Mouse (Mus musculus) midbrain, embryonic 15.5 days (tissue): Measurements from ENCODE around the gene Vwa5b2. TPM values are rescaled to one million over a fixed set of nuclear protein-coding genes. Genes with fewer than 3 reads are reported as not detected.

Experiments used
- ATAC-seq: fragments of 200-750 bp; cut with Nextera tagmentation; replicated peaks from 2 replicates; pipeline ENCODE4 v1.8.0; 2017; ENCODE audit warnings: moderate TSS enrichment
- H3K27ac ChIP-seq: fragments of 300-500 bp; sonication (generic); 2 replicates; pipeline ENCODE4 v1.5.1; 2015; ENCODE audit warnings: mild to moderate bottlenecking, inconsistent platforms
- H3K27me3 ChIP-seq: fragments of 300-500 bp; sonication (generic); replicated peaks from 2 replicates; pipeline ENCODE4 v1.6.1; 2015; ENCODE audit warnings: inconsistent platforms
- H3K36me3 ChIP-seq: fragments of 300-500 bp; sonication (generic); replicated peaks from 2 replicates; pipeline ENCODE4 v1.6.1; 2015; ENCODE audit warnings: inconsistent platforms
- H3K4me1 ChIP-seq: fragments of 300-500 bp; sonication (generic); 2 replicates; pipeline ENCODE4 v1.6.1; 2015; ENCODE audit warnings: inconsistent platforms
- H3K4me2 ChIP-seq: fragments of 300-500 bp; sonication (generic); 2 replicates; pipeline ENCODE4 v1.6.1; 2015; ENCODE audit warnings: inconsistent platforms, mild to moderate bottlenecking, moderate library complexity
- H3K4me3 ChIP-seq: fragments of 300-500 bp; sonication (generic); 2 replicates; pipeline ENCODE4 v1.5.1; 2015; ENCODE audit warnings: mild to moderate bottlenecking, inconsistent platforms
- H3K9ac ChIP-seq: fragments of 300-500 bp; sonication (generic); 2 replicates; pipeline ENCODE4 v1.6.1; 2015; ENCODE audit warnings: mild to moderate bottlenecking, inconsistent platforms
- H3K9me3 ChIP-seq: fragments of 300-500 bp; sonication (generic); 2 replicates; pipeline ENCODE4 v1.6.1; 2016; ENCODE audit warnings: inconsistent platforms
- WGBS: fragments of 180-500 bp; shearing (Covaris S2); methylation state at CpG from one replicate; pipeline ENCODE4 v1.1.7; 2015; ENCODE audit warnings: mixed read lengths; 5-methylcytosine and 5-hydroxymethylcytosine counted together
- polyA plus RNA-seq: library from polyadenylated mRNA; unstranded; fragments of >200 nt; fragmentation: Nextera tagmentation; extraction: Ambion mirVana; gene quantifications from 2 replicates; pipeline ENCODE4 v1.2.1, GENCODE M21; 2015

Vwa5b2 gene
- polyA plus RNA-seq, 1 experiment from 2014 or later, result 24.0 TPM

DNA sequence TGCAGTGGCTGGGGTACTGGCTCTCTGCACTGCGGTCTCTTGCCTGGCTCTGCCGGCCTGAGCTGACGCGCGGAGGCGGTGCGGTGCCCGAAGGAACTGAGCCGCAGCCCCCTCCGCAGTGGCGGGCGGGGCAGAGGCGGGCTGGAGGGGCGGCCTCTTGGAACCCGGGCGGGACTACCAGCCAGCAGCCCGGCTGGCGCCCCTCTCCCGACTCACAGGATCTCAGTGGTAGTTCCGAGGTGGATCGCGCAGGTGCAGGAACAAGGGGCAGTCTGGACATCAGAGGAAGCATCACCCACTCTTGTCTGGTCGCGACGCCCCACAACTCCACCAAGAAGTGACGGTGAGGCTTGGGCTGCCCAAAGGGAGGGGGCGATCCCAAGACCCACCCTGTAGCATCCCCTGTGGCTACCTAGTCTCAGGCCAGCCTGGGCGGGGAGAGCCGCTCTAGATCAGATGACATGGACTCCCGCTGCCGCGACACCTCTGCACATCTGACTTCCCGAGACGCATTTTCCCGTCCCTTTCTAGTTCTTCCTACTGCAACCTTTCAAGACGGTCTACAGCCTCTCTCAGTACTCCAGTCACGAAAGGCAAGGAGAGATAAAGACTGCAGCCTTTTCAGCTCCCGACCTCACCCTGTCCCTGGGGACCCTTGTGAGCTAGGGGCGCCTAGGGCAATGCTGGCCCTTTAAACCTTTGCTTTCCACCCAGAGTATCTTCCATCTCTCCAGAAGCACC lies 838 bp downstream of the Vwa5b2 start:
- Histone ChIP-seq H3K4me1 (peaks cover 21% of the 10 kb centered on the region), H3K36me3 (no peaks in the 10 kb centered on the region), H3K4me2 (peak overlapping the region; percentile 75), H3K9me3 (no peaks in the 10 kb centered on the region), H3K27ac (peak overlapping the region; percentile 51), H3K27me3 (peaks cover 41% of the 10 kb centered on the region), H3K4me3 (peak overlapping the region; percentile 53), H3K9ac (peak overlapping the region; percentile 58)
- WGBS, result 0% methylated on average over 39 of the region's 39 CpGs
- peak; percentile 91 for ATAC-seq

DNA sequence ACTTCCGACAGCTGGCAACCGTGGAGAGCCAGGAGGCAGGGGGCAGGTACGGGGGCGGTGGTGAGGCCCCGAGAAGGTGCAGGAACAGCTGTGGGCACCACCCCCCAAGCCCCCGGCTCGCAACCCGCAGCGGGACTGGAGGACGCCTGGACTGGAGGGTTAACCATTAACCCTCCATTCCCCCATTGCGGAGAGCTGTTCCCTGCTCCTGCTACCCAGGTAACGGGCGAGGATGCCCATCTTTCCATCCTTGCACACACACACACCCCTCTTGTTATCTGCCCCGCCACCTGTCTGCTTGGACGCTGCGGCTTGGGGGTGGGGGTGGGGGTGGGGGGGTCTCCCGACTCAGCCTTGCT lies 1.4 kb downstream of the Vwa5b2 start:
- ATAC-seq, result peak; percentile 12
- Histone ChIP-seq H3K27ac (peak overlapping the region; percentile 51; the same call in 1 of the 2 replicates), H3K4me2 (peak overlapping the region; percentile 75), H3K4me1 (peaks cover 21% of the 10 kb centered on the region), H3K36me3 (no peaks in the 10 kb centered on the region), H3K9ac (peak overlapping the region; percentile 58), H3K9me3 (no peaks in the 10 kb centered on the region), H3K4me3 (peak overlapping the region; percentile 53), H3K27me3 (peaks cover 41% of the 10 kb centered on the region)
- WGBS, result 4% methylated on average over 17 of the region's 17 CpGs

DNA sequence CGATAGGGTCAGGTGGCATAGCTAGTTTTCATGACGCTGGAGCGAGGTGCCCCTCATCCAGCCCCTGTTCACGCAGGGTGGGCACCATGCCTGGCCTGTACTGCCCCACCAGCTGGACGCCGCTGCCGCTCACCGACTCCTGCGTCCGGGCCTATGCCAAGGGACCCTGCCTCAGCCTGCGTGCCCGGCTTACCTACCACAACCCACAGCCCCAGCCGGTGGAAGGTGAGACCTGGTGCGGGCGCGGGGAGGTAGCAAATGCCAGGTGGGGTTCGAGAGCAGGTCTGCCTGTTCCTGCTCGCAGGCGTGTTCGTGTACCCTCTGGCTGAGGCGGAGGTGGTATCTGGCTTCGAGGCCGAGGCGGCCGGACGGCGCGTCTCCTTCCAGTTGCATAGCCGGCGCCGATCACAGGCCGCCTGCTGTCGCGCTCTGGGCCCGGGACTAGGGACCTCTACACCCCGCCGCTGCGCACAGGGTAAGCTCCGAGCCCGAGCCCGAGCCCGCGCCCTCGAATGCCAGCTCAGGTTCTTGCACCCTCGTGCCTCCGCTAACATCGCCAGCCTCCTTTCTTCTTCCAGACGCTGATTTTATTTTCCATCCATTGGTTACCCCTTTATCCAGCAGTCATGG lies 1.9 kb downstream of the Vwa5b2 start:
- Histone ChIP-seq H3K4me2 (peak overlapping the region; percentile 75), H3K27ac (no peak overlapping the region), H3K9me3 (no peaks in the 10 kb centered on the region), H3K9ac (peak overlapping the region; percentile 58; the same call in 1 of the 2 replicates), H3K4me3 (peak overlapping the region; percentile 53), H3K4me1 (peaks cover 21% of the 10 kb centered on the region), H3K36me3 (no peaks in the 10 kb centered on the region), H3K27me3 (peaks cover 41% of the 10 kb centered on the region)
- WGBS, result 5% methylated on average over 48 of the region's 48 CpGs
- ATAC-seq, result no peak; the same call in 1 of the 2 replicates

DNA sequence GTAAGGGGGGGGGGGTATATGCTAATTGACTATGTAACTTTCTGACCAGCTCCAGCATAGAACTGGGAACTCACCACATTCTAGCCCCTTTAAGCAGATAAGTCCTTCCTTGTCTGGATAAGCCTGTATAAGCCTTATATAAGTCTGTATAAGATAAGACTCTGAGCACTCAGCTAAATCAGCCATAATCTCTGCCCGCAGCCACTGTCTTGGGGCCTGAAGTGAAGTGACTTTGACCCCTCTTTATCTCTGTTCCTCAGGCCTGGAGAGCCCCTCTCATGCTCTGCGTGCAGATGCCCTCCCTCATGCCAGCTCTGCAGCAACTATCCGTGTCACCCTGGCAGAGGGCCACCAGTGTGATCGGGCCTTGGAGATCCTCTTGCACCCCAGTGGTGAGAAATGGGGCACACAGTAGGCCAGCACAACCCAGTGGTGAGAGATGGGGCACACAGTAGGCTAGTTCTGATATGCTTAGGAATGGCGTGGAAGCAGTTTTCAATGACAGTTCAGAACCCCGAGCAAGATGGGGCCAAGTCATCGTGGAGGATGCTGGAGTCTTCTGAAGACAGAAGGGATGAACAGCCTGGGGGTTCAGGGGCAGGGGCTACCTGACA lies 5.9 kb downstream of the Vwa5b2 start:
- ATAC-seq, result no peak
- 84% methylated on average over 7 of the region's 7 CpGs for WGBS

DNA sequence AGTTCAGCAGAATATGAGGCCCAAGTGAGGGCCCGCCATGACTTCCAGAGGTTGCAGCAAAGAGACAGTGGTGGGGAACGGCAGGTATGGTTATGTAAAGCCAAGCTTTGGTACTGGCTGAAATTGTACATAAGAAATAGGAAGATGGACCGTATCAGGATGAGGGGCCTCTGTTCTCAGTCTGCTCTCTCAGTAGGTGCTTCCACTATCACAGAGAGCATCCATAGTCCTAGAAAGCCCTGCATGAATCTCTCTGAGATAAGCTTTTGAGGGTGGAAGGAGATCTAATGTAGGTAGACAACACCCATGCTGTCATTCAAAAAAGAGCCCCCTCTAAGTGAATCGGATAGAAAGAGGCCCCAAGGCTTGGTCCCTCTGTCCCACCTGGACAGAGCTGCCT lies 6.5 kb downstream of the Vwa5b2 start:
- ATAC-seq, result no peak
- H3K36me3 ChIP-seq, result no peaks in the 10 kb centered on the region
- 91% methylated on average over 4 of the region's 4 CpGs for WGBS
- H3K4me1 ChIP-seq, result peaks cover 6% of the 10 kb centered on the region
- H3K4me2 ChIP-seq, result no peak overlapping the region
- no peak overlapping the region for H3K27ac ChIP-seq
- H3K27me3 ChIP-seq, result peaks cover 33% of the 10 kb centered on the region
- H3K9ac ChIP-seq, result no peak overlapping the region
- no peaks in the 10 kb centered on the region for H3K9me3 ChIP-seq
- no peak overlapping the region for H3K4me3 ChIP-seq

More for the DNA sequence above, 5.9 kb downstream of the Vwa5b2 start:
- H3K36me3 ChIP-seq, result no peaks in the 10 kb centered on the region
- peaks cover 11% of the 10 kb centered on the region for H3K4me1 ChIP-seq
- H3K27me3 ChIP-seq, result peaks cover 38% of the 10 kb centered on the region
- H3K9me3 ChIP-seq, result no peaks in the 10 kb centered on the region
- no peak overlapping the region for H3K9ac ChIP-seq
- no peak overlapping the region for H3K27ac ChIP-seq
- no peak overlapping the region for H3K4me2 ChIP-seq
- no peak overlapping the region for H3K4me3 ChIP-seq

DNA sequence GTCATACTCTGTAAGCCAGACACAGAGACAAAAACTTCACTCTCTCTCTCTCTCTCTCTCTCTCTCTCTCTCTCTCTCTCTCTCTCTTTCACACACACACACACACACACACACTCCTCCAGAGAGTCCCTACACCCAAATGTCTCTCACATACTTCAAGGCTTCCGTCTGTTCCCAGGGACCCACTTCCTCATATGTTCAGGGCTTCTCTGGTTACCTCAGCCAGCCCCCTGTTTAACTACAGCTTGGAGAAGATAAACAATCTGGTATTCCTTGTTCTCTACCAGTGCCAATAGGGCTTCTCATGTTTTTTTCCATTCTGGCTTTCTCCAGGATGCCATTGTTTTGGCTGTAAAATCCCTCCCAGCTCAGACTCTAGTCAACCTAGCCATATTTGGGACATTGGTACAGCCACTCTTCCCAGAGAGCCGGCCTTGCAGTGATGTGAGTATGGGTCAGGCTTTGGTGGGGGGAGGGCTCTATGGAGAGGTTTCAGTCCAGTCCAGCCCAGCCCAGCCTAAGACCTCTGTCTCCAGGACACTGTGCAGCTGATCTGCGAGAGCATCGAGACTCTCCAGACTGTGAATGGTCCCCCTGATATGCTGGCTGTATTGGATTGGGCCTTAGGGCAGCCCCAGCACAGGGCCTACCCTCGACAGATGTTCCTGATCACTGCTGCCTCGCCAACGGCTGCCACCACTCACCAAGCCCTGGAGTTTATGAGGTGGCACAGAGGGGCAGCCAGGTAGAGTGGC lies 7.6 kb downstream of the Vwa5b2 start:
- ATAC-seq, result no peak
- Histone ChIP-seq H3K4me1 (no peaks in the 10 kb centered on the region), H3K27me3 (peaks cover 21% of the 10 kb centered on the region), H3K9ac (no peak overlapping the region), H3K4me3 (no peak overlapping the region), H3K9me3 (no peaks in the 10 kb centered on the region), H3K36me3 (no peaks in the 10 kb centered on the region), H3K27ac (no peak overlapping the region), H3K4me2 (no peak overlapping the region)
- 79% methylated on average over 7 of the region's 7 CpGs for WGBS

DNA sequence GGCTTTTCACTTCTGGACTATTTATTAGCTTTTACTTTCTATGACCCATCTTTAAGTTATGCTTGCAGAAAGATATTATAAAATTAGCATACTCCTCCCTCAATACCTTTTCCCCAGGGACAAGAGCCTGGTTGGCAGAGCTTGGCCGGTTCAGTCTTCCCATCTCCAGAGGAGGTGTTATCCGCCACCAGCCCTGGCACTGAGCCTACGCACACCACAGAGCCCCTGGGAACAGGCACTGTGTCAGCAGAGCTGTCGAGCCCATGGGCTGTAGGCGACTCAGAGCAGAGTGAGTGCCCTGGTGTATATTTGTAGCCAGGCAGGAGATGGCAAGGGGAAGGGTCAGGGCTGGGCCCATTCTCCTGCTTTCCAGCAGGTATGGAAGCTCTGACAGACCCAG lies 11.2 kb downstream of the Vwa5b2 start:
- no peak overlapping the region for H3K4me3 ChIP-seq
- 0 out of 2 replicates have a peak, but pooled peaks have one; percentile 8 for ATAC-seq
- H3K36me3 ChIP-seq, result peaks cover 11% of the 10 kb centered on the region
- H3K4me2 ChIP-seq, result no peak overlapping the region
- WGBS, result 55% methylated on average over 5 of the region's 5 CpGs
- H3K27ac ChIP-seq, result no peak overlapping the region
- H3K9ac ChIP-seq, result no peak overlapping the region
- H3K27me3 ChIP-seq, result no peaks in the 10 kb centered on the region
- 0 out of 2 replicates have a peak, but pooled peaks cover 7% of the 10 kb centered on the region for H3K4me1 ChIP-seq
- no peaks in the 10 kb centered on the region for H3K9me3 ChIP-seq

DNA sequence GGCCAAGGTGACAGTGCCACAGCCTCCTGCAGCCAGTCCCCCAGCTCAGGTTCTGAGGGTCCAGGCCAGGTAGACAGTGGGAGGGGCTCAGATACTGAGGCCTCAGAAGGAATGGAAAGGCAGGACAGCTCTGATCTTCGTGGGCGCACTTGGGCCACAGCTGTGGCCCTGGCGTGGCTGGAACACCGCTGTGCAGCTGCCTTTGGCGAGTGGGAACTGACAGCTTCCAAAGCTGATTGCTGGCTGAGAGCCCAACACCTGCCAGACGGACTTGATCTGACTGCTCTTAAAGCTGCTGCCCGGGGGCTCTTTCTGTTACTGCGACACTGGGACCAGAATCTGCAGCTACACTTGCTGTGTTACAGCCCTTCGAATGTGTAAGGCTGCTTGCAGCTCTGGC lies 15.4 kb downstream of the Vwa5b2 start:
- Histone ChIP-seq H3K4me2 (no peak overlapping the region), H3K4me1 (peaks cover 20% of the 10 kb centered on the region), H3K27me3 (no peaks in the 10 kb centered on the region), H3K36me3 (peaks cover 29% of the 10 kb centered on the region), H3K27ac (no peak overlapping the region), H3K4me3 (no peak overlapping the region), H3K9ac (no peak overlapping the region), H3K9me3 (no peaks in the 10 kb centered on the region)
- WGBS, result 60% methylated on average over 9 of the region's 9 CpGs
- peak; percentile 13; the same call in 1 of the 2 replicates for ATAC-seq

DNA sequence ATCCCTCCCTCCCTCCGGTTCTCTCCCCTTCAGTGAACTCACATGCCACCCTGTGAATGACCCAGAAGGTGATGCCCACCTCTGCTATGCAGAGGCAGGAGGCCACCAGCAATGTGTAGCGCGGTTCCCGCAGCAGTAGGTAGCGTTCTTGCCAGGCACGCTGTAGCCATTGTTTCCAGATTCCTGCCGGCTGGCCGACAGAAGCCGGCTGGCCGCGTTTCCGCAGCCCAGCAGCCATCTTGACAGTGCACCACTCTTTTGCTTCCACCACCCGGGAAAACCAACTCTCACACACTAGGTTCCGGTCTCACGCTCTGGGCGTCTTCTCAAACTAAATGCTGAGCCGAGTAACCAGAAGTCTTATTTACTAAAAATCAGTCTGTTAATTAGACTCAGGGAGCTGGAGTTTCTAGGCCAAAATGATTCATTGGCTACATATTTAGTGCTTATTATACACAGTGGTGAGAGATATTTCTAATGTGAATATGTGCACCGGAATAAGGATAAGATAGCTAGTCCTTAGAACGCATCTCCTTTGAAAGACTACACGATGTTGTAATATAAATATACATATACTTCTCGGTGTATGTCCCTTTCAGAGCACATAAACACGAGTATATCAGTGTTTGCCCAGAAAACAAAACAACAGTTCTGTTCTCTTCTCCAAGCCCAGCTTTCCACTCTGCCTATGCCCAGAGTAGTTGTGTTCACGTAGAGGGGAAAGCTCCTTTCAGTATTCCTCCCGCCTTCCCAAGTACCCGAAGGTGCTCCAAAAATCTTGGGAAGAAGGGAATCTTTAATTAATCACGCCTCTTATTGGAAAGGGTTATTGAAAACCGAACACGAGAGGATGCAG lies 21.5 kb downstream of the Vwa5b2 start:
- H3K4me3 ChIP-seq, result peak overlapping the region; percentile 71
- H3K9ac ChIP-seq, result peak overlapping the region; percentile 88
- peaks cover 16% of the 10 kb centered on the region for H3K36me3 ChIP-seq
- under 1% methylated on average over 28 of the region's 28 CpGs for WGBS
- H3K4me1 ChIP-seq, result peaks cover 29% of the 10 kb centered on the region
- H3K4me2 ChIP-seq, result peak overlapping the region; percentile 91
- no peaks in the 10 kb centered on the region for H3K27me3 ChIP-seq
- H3K27ac ChIP-seq, result peak overlapping the region; percentile 85
- H3K9me3 ChIP-seq, result no peaks in the 10 kb centered on the region
- peak; percentile 79 for ATAC-seq

DNA sequence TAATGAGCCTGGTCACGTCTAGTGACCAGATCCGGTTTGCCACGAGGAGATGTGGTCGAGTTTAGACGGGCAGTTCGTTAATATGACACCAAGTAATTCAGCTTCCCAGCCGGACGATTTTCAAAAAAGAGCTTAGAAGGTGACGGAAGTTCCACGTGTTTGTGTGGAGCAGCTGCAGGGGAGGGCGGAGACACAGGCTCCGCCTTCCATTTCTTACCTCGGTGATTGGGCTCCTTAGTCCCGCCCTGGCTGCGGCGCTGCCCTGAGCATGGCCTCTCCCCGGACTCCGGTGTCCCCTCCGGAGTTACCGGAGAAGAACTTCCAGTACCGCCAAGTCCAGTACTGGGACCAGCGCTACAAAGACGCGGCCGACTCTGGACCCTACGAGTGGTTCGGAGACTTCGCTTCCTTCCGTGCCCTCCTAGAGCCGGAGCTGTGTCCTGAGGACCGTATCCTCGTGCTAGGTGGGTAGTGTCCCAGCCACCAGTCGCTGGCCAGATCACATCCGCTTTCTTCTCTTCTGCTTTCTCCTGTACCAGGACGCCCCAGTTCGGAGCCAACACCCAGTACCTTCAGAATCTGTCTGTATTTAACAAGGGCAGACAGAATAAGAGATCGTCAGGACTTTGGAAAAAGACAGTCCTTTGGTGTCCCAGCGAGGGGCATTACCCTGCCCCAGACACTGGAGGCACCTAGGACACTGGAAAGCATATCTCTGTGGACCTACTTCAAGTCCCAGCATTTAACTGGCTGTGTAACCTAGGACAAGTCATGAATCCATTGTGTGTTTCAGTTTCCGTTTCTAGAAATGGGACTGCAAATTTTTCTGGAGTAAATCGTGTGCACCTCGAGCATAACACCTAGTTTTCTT lies 22.3 kb downstream of the Vwa5b2 start, which contains the start of the genes Eef1akmt4, Gm49333 and Alg3:
TSS of gene Eef1akmt4 (plus strand) at position 237 of the 871 bp plus-strand sequence.
TSS of gene Gm49333 (plus strand) at position 254 of the 871 bp plus-strand sequence.
TSS of gene Alg3 (minus strand) at position 379 of the 871 bp plus-strand sequence.
- Histone ChIP-seq H3K27me3 (no peaks in the 10 kb centered on the region), H3K9ac (peak within 1 kb of the TSS; percentile 88), H3K4me3 (peak within 1 kb of the TSS; percentile 71), H3K36me3 (peaks cover 9% of the 10 kb centered on the region; the same call in 1 of the 2 replicates), H3K4me1 (peaks cover 29% of the 10 kb centered on the region), H3K27ac (peak within 1 kb of the TSS; percentile 85), H3K9me3 (no peaks in the 10 kb centered on the region), H3K4me2 (peak within 1 kb of the TSS; percentile 91)
- peak; percentile 95 for ATAC-seq
- 2% methylated on average over 41 of the region's 41 CpGs for WGBS
